Mouse (Mus musculus) forebrain, postnatal 0 days (tissue): ENCODE data around the gene Bnipl. TPM values are rescaled to one million over a fixed set of nuclear protein-coding genes. Genes with fewer than 3 reads are reported as not detected.

Source experiments
- ATAC-seq: fragments of 200-750 bp; cut with Nextera tagmentation; 2 replicates; pipeline ENCODE4 v1.8.0; 2017; ENCODE audit warnings: mild to moderate bottlenecking, moderate library complexity
- DNase-seq: peaks from one replicate; pipeline ENCODE4 v3.0.0-alpha.2; 2015
- H3K27ac ChIP-seq: fragments of 300-500 bp; sonication (generic); 2 replicates; pipeline ENCODE4 v1.5.1; 2014; ENCODE audit warnings: low read depth, mild to moderate bottlenecking, antibody characterized with exemption, low read length, moderate library complexity, mixed read lengths
- H3K27me3 ChIP-seq: fragments of 300-500 bp; sonication (generic); 2 replicates; pipeline ENCODE4 v1.6.1; 2014; ENCODE audit warnings: mild to moderate bottlenecking, low read length, mixed read lengths; ENCODE audit not compliant: insufficient read depth
- H3K36me3 ChIP-seq: fragments of 300-500 bp; sonication (generic); 2 replicates; pipeline ENCODE4 v1.6.1; 2014; ENCODE audit warnings: mild to moderate bottlenecking, moderate library complexity; ENCODE audit not compliant: insufficient read depth
- H3K4me1 ChIP-seq: fragments of 300-500 bp; sonication (generic); 2 replicates; pipeline ENCODE4 v1.6.1; 2014; ENCODE audit warnings: antibody characterized with exemption; ENCODE audit not compliant: insufficient read depth
- H3K4me2 ChIP-seq: fragments of 300-500 bp; sonication (generic); 2 replicates; pipeline ENCODE4 v1.6.1; 2014; ENCODE audit warnings: low read depth, mild to moderate bottlenecking, moderate library complexity
- H3K4me3 ChIP-seq: fragments of 300-500 bp; sonication (generic); 2 replicates; pipeline ENCODE4 v1.5.1; 2014; ENCODE audit warnings: low read depth, low read length, mixed read lengths
- H3K9ac ChIP-seq: fragments of 300-500 bp; sonication (generic); 2 replicates; pipeline ENCODE4 v1.6.1; 2014; ENCODE audit warnings: mild to moderate bottlenecking
- H3K9me3 ChIP-seq: fragments of 300-500 bp; sonication (generic); 2 replicates; pipeline ENCODE4 v1.6.1; 2016; ENCODE audit warnings: low read length
- CTCF ChIP-seq: sonication (generic); IDR thresholded peaks from 2 replicates; pipeline ENCODE4 v1.5.1; 2016; ENCODE audit warnings: antibody characterized with exemption, control low read depth, low read depth
- WGBS: fragments of 180-500 bp; shearing (Covaris S2); extraction: QIAGEN DNeasy Blood & Tissue Kit; methylation state at CpG from one replicate; pipeline ENCODE4 v1.1.7; 2014; 5-methylcytosine and 5-hydroxymethylcytosine counted together
- polyA plus RNA-seq: library from polyadenylated mRNA; unstranded; fragments of >200 nt; fragmentation: Nextera tagmentation; extraction: Ambion mirVana; gene quantifications from 2 replicates; pipeline ENCODE4 v1.2.1, GENCODE M21; 2015
- total RNA-seq: library from RNA; depleted of rRNA; stranded (reverse); fragments of >200 nt; gene quantifications from 2 replicates; pipeline ENCODE4 v1.2.3, GENCODE M21; 2014

The Bnipl gene
- total and polyA plus RNA-seq, 2 experiments from 2014 or later = 0.33 TPM; not detected in 1

DNA sequence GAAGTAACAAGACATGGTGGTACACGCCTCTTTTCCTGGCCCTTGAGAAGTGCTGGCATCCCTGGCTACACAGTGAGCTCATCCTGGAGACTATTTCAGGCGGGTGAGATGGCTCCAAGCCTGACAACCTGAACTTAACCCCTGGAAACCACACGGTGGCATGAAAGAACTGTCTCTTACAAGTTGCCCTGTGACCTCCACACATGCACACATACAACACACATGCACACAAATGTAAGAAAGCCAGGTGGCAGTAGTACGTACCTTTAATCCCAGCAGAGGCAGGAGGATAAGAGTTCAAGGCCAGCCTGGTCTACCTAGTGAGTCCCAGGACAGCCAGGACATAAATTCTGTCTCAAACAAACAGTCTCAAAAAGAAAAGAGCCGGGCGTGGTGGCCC is 12.0 kb downstream of the Bnipl start:
- Histone ChIP-seq H3K4me3 (no peak overlapping the region), H3K27ac (no peak overlapping the region), H3K4me1 (no peaks in the 10 kb centered on the region), H3K27me3 (no peaks in the 10 kb centered on the region), H3K9ac (no peak overlapping the region), H3K4me2 (no peak overlapping the region), H3K9me3 (no peaks in the 10 kb centered on the region), H3K36me3 (peaks cover 39% of the 10 kb centered on the region)
- TF ChIP-seq CTCF = no peak
- DNase-seq (no peak), ATAC-seq (no peak)
- 88% methylated on average over 6 of the region's 6 CpGs for WGBS

GRCm38 (mm10) chr3:95237541-95238099 is 13.4 kb downstream of the Bnipl start:
- H3K27me3 ChIP-seq = no peaks in the 10 kb centered on the region
- DNase-seq = no peak
- no peak overlapping the region for H3K4me2 ChIP-seq
- no peak overlapping the region for H3K9ac ChIP-seq
- no peak for ATAC-seq
- WGBS = 90% methylated on average over 8 of the region's 8 CpGs
- no peak overlapping the region for H3K4me3 ChIP-seq
- peaks cover 51% of the 10 kb centered on the region for H3K36me3 ChIP-seq
- no peaks in the 10 kb centered on the region for H3K9me3 ChIP-seq
- H3K4me1 ChIP-seq = no peaks in the 10 kb centered on the region
- H3K27ac ChIP-seq = no peak overlapping the region
- TF ChIP-seq CTCF = no peak

DNA sequence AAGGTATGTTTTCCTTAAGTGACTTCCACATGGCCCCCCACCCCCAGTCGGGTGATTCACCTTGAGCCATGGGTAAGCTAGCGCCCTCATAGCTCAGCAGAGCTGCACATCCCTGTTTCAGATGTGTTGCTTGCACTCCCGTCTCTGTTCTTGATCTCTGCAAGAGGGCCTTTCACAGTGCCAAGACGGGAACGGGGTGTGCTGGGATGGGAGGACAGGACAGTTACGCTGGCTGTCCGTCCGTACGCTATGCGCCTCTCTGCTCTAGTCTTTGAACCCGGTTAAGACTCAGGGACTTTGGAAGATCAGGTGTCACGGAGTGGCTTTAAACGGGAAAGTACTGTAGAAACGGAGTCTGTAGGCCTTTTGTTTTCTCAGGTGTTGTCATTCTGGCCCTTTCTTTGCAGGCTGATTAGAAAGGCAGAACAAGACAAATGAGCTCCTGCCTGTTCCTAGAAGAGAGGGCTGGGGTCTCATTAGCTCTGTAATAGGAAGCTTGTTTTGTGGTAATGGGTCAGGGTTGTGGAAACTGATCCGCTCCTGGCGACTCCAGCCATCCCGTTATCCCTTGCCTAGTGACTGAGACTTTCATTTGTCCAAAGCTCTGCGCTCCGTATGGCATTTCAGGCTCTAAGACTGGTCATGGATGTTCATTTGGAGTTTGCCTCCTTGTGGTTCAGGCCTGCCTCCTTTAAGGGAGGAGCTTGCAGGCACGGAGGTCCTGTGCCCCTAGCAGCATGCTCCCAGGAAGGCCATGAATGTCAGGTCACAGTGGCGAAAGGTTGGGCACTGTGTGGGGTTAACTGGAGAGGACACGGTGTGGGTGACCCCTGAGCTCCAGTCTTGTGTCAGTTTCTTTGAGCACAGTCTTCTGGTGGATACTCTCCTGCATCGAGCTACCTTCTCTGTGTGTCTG is 15.3 kb downstream of the Bnipl start:
- no peak overlapping the region for H3K9ac ChIP-seq
- 61% methylated on average over 23 of the region's 23 CpGs for WGBS

GRCm38 (mm10) chr3:95233303-95233980 is 17.6 kb downstream of the Bnipl start:
- TF ChIP-seq CTCF = no peak
- Histone ChIP-seq H3K4me1 (peaks cover 10% of the 10 kb centered on the region), H3K27ac (no peak overlapping the region), H3K4me3 (no peak overlapping the region), H3K36me3 (peaks cover 59% of the 10 kb centered on the region), H3K27me3 (no peaks in the 10 kb centered on the region), H3K9me3 (no peaks in the 10 kb centered on the region), H3K4me2 (no peak overlapping the region), H3K9ac (no peak overlapping the region)
- no peak for ATAC-seq
- DNase-seq = no peak
- WGBS = 92% methylated on average over 16 of the region's 16 CpGs

More for the DNA sequence above, 15.3 kb downstream of the Bnipl start:
- peaks cover 2% of the 10 kb centered on the region; the same call in 1 of the 2 replicates for H3K4me1 ChIP-seq
- H3K27ac ChIP-seq = no peak overlapping the region
- DNase-seq = no peak
- H3K4me2 ChIP-seq = no peak overlapping the region
- ATAC-seq = no peak
- no peak for TF ChIP-seq CTCF
- no peaks in the 10 kb centered on the region for H3K27me3 ChIP-seq
- no peaks in the 10 kb centered on the region for H3K9me3 ChIP-seq
- peaks cover 59% of the 10 kb centered on the region for H3K36me3 ChIP-seq
- H3K4me3 ChIP-seq = no peak overlapping the region

DNA sequence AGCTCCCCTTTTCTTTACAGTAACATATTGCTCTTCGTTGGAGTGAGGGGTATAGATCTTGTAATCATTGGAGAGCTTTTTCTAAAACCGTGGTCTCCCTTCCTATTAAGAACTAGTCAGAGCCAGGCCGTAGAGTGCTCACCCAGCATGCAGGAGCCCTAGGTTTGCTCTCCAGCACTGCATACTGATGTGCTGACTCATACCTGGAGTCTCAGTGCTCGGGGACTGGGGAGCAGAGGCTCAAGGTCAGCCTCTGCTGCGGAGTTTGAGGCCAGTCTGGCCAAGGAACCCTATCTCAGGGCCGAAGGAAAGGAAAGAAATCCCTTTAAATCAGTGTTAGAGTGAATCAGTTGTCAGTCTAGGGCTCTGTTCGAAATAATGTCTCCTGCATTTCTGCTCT is 18.2 kb downstream of the Bnipl start:
- DNase-seq (no peak), ATAC-seq (no peak)
- Histone ChIP-seq H3K4me1 (peaks cover 10% of the 10 kb centered on the region), H3K4me3 (no peak overlapping the region), H3K9me3 (no peaks in the 10 kb centered on the region), H3K36me3 (peaks cover 56% of the 10 kb centered on the region), H3K27ac (no peak overlapping the region), H3K27me3 (no peaks in the 10 kb centered on the region), H3K9ac (no peak overlapping the region), H3K4me2 (no peak overlapping the region)
- no peak for TF ChIP-seq CTCF
- 91% methylated on average over 7 of the region's 7 CpGs for WGBS

DNA sequence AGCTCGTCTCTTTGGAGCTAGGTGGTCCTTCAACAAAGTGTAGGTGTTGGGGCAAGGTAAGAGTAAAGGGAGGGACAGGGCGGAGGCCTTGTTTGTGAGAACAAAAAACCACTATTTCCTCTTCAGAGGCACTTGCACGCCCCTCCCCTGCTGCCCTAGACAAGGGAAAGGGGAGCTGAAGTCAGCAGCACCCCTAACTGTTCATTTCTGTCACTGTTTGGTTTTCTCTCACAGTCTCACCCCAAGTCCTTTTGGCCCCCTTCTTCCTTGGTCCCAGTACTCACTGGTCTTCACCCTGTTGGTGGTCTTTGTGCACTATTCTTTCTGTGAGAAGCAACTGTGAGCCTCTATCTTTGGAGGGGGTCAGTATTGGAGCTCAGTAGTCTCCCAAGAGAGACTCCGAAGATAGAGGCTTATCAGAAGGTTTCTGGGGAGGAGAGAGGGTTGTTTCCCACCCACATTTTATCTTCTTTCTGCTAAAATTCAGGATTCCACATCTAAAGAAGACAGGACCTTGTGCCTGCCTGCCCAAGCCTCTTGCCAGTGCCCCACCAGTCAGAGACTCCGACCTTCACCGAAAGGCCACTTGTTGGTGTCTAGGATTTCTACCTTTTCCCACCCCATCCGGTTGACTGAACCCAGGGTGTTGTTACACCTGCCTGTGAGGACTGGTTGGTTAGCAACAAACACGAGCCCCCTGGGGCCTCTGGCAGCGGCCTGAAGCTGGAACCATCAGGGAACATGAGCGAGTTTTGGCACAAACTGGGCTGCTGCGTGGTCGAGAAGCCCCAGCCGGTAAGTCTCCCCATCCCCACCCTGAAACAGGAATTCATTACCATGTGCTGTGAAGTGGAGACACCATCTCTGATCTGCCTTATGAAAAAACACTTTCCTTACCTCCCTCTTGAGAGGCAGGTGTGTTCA is 19.4 kb downstream of the Bnipl start, which contains the start of gene Mllt11:
Mllt11 (minus strand) TSS at position 874 of the 924 bp plus-strand sequence.
- no peaks in the 10 kb centered on the region for H3K9me3 ChIP-seq
- H3K9ac ChIP-seq = peak within 1 kb of the TSS; percentile 87; the same call in 1 of the 2 replicates
- H3K36me3 ChIP-seq = peaks cover 49% of the 10 kb centered on the region
- peak within 1 kb of the TSS; percentile 98 for H3K27ac ChIP-seq
- peaks cover 10% of the 10 kb centered on the region for H3K4me1 ChIP-seq
- DNase-seq = no peak
- H3K4me2 ChIP-seq = peak within 1 kb of the TSS; percentile 89
- peak within 1 kb of the TSS; percentile 84; the same call in 1 of the 2 replicates for H3K4me3 ChIP-seq
- TF ChIP-seq CTCF = no peak
- WGBS = 60% methylated on average over 13 of the region's 13 CpGs
- no peaks in the 10 kb centered on the region for H3K27me3 ChIP-seq
- ATAC-seq = no peak
